Mouse (Mus musculus): Measurements from ENCODE around the gene Trabd2b.

DNA sequence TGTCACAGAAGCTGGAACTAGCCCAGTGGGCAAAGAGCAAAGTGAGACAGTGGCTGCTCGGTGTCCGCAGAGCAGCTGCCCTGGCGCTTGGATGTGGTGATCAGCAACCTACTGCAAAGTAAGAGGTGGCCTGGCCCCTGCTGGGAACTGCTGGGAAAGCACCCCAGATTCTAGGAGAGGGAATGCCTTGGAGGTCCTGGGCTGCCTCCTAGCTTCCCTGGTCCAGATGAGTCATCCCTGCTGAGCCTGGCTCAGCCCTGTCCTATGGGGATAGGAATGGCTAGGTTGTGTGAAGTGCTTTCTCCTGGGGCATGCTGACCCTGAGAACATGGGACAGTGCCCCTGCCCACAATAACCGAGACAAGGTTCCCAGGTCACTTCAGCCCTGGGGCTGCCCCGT lies 65.6 kb downstream of the Trabd2b start:
- no peak for TF ChIP-seq POLR2A (IDR thresholded peaks at IDR 0.05; ENCODE audit: insufficient read depth, low read length)
- TF ChIP-seq CTCF (IDR thresholded peaks at IDR 0.05; ENCODE audit: low read depth, low read length) = no peak

Measured in ES-Bruce4 (cell line).